Mouse (Mus musculus) brain, adult 2 months (tissue): ENCODE data around the gene C330021F23Rik.

Experiments
- DNase-seq: peaks from one replicate; pipeline ENCODE4 v3.0.0; 2011; ENCODE audit warnings: low read depth, low spot score

The C330021F23Rik gene

DNA sequence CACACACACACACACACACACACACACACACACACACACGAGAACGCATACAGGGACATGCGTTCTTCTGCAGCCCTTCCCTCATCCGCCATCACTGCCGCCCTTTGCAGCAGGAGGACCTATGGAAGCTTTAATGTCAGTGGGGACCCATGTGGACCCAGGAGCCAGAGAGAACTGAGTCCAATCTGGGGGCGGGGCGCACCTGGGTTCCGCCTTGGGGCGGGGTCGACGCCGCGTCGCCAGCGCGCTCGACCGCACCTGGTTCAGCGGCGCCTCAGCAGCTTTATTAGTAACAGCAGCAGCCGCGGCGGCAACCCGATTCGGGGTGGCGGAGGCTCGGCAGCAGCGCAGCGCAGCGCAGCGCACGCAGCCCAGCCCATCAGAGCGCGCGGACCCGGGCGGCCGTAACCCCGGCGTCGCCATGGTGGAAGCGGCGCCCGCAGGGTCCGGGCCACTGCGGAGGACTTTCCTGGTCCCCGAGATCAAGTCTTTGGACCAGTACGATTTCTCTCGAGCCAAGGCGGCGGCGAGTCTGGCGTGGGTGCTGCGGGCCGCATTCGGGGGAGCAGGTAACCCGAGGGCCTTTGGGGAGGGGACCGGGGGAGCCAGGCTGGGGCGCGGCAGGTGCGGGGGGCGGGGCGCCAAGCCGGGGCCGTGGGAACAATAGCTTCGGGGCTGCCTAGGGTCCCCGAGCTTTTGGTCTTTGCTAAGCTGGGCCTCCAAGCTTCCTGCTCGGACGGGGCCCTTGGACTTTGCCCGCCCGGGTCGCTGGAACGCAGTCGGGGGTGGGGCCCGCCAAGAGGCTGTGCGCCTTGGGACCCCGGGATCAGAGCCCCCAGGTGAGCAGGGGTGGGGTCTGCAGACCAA lies 19.8 kb downstream of the C330021F23Rik start:
- DNase-seq: peak; percentile 84

- no peak for DNase-seq
These were observed 20.5 kb downstream of the C330021F23Rik start for GRCm38 (mm10) chr8:3588258-3588633.

DNA sequence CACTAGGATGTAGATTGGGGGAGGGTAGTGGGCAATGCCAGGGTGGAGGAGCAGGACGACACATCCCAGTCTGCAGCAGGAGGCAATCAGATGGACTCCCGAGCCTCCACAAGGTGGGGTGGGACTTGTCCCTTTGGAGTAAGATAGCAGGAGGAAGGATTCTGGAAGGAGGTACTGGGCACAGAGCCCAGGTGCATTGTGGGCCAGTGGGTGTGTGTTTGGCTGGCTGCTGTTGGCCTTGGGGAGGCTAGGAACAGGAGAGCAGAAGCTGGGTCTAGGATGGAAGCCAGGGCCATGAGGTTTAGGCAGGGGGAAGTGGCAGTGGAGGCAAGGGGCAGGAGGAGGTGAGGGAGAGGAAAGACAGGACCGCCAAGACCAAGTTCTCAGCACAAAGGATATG lies 25.7 kb downstream of the C330021F23Rik start:
- peak; percentile 54 for DNase-seq

DNA sequence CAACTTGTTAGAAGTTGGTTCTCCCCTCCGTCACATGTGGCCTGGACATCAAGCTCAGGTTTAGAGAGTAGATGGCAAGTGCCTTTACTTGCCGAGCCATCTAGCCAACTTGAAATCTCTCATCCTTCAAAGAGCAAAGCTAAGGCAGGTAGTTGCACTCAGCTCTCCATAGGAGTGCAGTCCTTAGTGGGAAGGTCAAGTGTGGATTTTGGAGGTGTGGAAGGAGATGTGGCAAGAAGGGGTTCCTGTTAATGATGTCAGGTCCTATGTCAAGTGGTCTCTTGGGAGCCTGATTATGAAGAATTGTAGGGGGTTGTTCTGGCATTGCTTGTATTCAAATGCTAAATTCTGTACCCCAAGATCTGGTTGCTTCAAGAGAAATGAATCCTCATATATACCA lies 26.7 kb downstream of the C330021F23Rik start:
- no peak for DNase-seq

DNA sequence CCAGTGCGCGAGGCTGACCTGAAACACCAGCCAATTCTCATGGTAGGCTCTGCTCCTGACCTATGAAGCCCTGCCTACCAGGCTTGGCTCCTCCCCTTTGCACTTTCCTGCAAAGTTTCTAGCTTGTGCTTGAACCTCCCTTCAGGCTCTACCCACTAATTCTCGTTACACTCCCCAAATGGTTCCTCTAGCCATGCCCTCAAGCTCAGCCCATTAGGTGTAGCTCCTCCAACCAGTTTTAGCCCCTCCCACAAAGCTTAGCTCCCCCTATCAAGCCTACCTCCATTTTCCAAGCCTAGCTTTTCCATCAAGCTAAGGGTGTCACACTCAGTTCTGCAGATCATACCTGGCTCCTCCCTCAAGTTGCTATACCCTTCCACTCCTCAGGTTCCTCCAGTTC lies 30.3 kb downstream of the C330021F23Rik start:
- no peak for DNase-seq

GRCm38 (mm10) chr8:3599219-3599618 lies 31.4 kb downstream of the C330021F23Rik start:
- DNase-seq: no peak

GRCm38 (mm10) chr8:3600401-3600800 lies 32.6 kb downstream of the C330021F23Rik start:
- DNase-seq: no peak

DNA sequence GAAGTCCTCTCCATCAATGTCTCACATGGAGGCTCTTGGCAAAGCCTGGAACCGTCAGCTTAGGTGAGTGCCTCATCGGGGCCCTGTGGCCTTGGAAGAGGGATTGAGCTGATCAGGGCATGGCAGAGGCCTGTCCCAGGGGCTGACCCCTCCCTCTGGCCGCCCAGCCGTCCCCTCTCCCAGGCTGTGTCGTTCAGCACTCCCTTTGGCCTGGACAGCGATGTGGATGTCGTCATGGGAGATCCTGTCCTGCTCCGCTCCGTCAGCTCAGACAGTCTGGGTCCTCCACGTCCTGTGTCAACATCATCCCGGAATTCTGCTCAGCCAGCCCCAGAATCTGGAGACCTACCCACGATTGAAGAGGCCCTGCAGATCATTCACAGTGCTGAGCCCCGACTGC lies 35.6 kb downstream of the C330021F23Rik start:
- no peak for DNase-seq

DNA sequence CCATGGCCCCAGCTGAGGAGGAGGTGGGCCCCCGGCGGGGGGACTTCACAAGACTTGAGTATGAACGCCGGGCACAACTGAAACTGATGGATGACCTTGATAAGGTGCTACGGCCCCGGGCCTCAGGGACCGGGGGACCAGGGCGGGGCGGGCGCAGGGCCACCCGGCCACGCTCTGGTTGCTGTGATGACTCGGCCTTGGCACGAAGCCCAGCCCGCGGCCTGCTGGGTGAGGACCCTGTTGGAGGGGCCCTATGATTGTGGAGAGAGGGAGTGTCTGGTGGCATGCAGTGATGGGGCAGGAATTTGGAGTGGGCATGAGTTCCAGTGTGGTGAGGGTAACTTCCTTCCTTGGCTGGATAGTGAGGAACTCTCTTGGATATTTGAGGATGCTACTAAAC lies 38.8 kb downstream of the C330021F23Rik start:
- no peak for DNase-seq

GRCm38 (mm10) chr8:3607822-3608221 lies 40.0 kb downstream of the C330021F23Rik start:
- DNase-seq: peak; percentile 70

- DNase-seq: peak; percentile 41
These were observed 41.4 kb downstream of the C330021F23Rik start for GRCm38 (mm10) chr8:3609046-3609815.

GRCm38 (mm10) chr8:3609816-3610150 lies 42.0 kb downstream of the C330021F23Rik start:
- DNase-seq: no peak

DNA sequence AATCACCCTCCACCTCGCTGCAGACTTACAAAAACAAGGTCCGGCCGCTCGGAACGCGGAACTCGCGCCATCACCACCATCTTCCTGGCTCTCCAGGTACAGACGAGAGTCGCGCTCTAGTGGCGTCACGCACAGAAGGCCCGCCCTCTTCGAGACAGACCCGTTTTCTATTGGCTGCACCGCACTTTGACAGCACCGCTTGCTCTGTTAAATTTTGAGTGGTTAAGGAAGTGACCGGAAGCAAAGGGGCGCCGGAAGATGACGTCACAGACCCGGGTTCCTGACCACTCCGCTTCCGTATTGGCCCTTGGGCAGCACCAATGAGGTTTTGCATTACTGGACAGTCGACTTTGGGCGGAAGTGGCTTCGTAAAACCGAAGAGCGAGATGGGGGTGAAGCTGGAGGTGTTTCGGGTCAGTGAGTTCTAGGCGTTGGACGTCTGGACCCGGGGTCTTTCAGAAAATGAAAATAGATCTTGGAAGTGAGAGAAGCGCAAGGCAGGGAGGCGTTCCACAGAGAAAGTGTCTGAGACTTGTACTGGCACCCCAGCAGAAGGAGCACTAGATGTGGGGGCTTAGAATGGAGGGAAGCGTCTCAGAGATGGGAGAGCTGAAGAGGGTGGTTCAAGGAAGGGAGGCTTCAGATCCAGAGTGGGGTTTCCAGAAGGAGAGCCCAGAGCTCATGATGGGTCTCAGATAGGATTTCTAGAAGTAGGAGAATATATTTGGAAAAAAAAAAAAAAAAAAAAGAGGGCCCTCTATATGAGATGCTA lies 53.6 kb downstream of the C330021F23Rik start, which contains the start of the genes Xab2 and Pet100:
Gene Xab2, minus strand, starts transcription at position 118 of the 772 bp plus-strand sequence.
Gene Pet100, plus strand, starts transcription at position 350 of the 772 bp plus-strand sequence.
- DNase-seq: peak; percentile 100

- DNase-seq: no peak
These were observed 54.3 kb downstream of the C330021F23Rik start for GRCm38 (mm10) chr8:3622119-3622518.

GRCm38 (mm10) chr8:3625445-3625844 lies 57.7 kb downstream of the C330021F23Rik start, which contains the start of gene Pcp2:
Gene Pcp2 (minus strand): TSS chr8:3625545.
- no peak for DNase-seq

DNA sequence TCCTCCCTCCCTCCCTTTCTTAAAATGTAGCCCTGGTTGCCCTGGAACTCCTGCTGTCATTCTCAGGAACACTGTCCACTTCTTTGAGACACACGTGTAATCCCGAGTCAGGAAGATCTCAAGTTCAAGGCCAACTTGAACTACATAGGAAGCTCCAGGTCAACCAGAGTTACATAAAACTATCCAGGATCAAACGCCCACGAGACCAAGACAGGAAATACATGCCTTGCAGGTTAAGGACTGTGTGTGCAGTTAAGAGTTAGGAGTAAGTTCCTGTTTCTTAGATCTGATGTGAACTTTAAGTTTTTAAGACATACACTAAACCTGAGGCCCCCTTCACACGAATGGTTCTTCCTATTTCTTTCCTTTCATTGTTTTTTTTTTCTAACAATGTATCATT lies 59.2 kb downstream of the C330021F23Rik start:
- DNase-seq: no peak

- peak; percentile 73 for DNase-seq
These were observed 60.2 kb downstream of the C330021F23Rik start for GRCm38 (mm10) chr8:3628014-3628413.

GRCm38 (mm10) chr8:3630647-3631477 lies 63.1 kb downstream of the C330021F23Rik start, which contains the start of gene Stxbp2:
Gene Stxbp2 (plus strand): TSS chr8:3630955.
- DNase-seq: peak; percentile 92

- no peak for DNase-seq
These were observed 63.7 kb downstream of the C330021F23Rik start for GRCm38 (mm10) chr8:3631478-3631875.
